Mouse (Mus musculus) embryonic fibroblast, embryonic 13.5 days (primary cell): ENCODE measurements at regions not wholly inside any gene's neighbourhood (a gene's known extent, or its start where the extent isn't known, plus 50 kb on each side); places are given as distances from the start of the nearest gene placed in this dataset.

Experiments used
- CTCF ChIP-seq: IDR thresholded peaks from 2 replicates; pipeline ENCODE4 v1.5.1; 2011; ENCODE audit warnings: mild to moderate bottlenecking, control low read depth, low read length, moderate library complexity, borderline replicate concordance; ENCODE audit not compliant: insufficient read depth
- POLR2A ChIP-seq: IDR thresholded peaks from 2 replicates; pipeline ENCODE4 v1.6.1; 2011; ENCODE audit warnings: low read depth, mild to moderate bottlenecking, control low read depth, low read length, moderate library complexity

GRCm38 (mm10) chr1:34974801-34975200 is 125.0 kb downstream of the Plekhb2 start:
- TF ChIP-seq POLR2A = no peak
- no peak for TF ChIP-seq CTCF
